Mouse (Mus musculus) kidney, adult 2 months (tissue): Measurements from ENCODE around the gene Gm9495.
"Not testable (repeated sequence)": the region's sequence is repeated elsewhere in the genome, so short reads cannot be mapped to it uniquely, and the experiment has no call there.

ENCODE experiments used
- CTCF ChIP-seq: fragments of 200-500 bp; conservative IDR thresholded peaks from 2 replicates; pipeline ENCODE4 v1.5.1; 2011; ENCODE audit warnings: low read depth, mild to moderate bottlenecking, control low read depth, low read length, moderate library complexity, mixed read lengths; ENCODE audit not compliant: insufficient read depth, insufficient read length
- POLR2A ChIP-seq: fragments of 200-500 bp; IDR thresholded peaks from one replicate; pipeline ENCODE4 v1.6.1; 2011; ENCODE audit warnings: low read depth, low read length, control low read depth

- TF ChIP-seq CTCF, POLR2A: not testable (repeated sequence)
Measured at GRCm38 (mm10) chr8:69453465-69453864, at the start of gene Gm9495.
